Mouse (Mus musculus) brain, embryonic 14.5 days (tissue): ENCODE results near the gene Cep72.

Experiments used
- CTCF ChIP-seq: fragments of 200-500 bp; IDR thresholded peaks from 2 replicates; pipeline ENCODE4 v1.5.1; 2012; ENCODE audit warnings: inconsistent platforms, mild to moderate bottlenecking, moderate library complexity, borderline replicate concordance; ENCODE audit not compliant: insufficient read depth, insufficient read length; ENCODE audit errors: extremely low read depth
- POLR2A ChIP-seq: fragments of 200-500 bp; IDR thresholded peaks from 2 replicates; pipeline ENCODE4 v1.6.1; 2012; ENCODE audit warnings: mild to moderate bottlenecking, inconsistent platforms, borderline replicate concordance; ENCODE audit not compliant: poor library complexity, insufficient read depth, insufficient read length, severe bottlenecking; ENCODE audit errors: extremely low read depth

DNA sequence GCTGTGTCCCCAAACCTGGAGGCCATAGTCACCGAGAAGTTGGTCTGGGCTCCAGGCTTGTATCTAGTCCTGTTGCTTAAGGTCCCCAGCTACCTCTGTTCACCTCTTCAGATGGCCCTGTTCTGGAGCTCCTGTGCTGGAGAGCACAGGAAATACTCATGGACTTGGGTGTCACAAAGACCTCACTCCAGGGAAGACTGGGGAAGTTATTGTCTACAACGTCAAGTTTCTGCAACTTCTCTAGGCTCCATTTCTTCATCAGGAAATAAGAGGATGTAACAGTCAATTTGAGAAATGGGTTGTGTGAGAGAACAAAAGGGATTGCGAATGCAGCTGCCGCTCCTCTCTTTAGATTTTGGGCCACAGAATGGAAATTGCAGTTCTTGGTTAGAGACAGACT, 65.6 kb downstream of the Cep72 start:
- TF ChIP-seq CTCF (no peak), POLR2A (no peak)
